Mouse (Mus musculus) brain, embryonic 14.5 days (tissue): Measurements from ENCODE around the gene Ncf2.

Experiments used
- CTCF ChIP-seq: fragments of 200-500 bp; IDR thresholded peaks from 2 replicates; pipeline ENCODE4 v1.5.1; 2012; ENCODE audit warnings: inconsistent platforms, mild to moderate bottlenecking, moderate library complexity, borderline replicate concordance; ENCODE audit not compliant: insufficient read depth, insufficient read length; ENCODE audit errors: extremely low read depth
- POLR2A ChIP-seq: fragments of 200-500 bp; IDR thresholded peaks from 2 replicates; pipeline ENCODE4 v1.6.1; 2012; ENCODE audit warnings: mild to moderate bottlenecking, inconsistent platforms, borderline replicate concordance; ENCODE audit not compliant: poor library complexity, insufficient read depth, insufficient read length, severe bottlenecking; ENCODE audit errors: extremely low read depth

DNA sequence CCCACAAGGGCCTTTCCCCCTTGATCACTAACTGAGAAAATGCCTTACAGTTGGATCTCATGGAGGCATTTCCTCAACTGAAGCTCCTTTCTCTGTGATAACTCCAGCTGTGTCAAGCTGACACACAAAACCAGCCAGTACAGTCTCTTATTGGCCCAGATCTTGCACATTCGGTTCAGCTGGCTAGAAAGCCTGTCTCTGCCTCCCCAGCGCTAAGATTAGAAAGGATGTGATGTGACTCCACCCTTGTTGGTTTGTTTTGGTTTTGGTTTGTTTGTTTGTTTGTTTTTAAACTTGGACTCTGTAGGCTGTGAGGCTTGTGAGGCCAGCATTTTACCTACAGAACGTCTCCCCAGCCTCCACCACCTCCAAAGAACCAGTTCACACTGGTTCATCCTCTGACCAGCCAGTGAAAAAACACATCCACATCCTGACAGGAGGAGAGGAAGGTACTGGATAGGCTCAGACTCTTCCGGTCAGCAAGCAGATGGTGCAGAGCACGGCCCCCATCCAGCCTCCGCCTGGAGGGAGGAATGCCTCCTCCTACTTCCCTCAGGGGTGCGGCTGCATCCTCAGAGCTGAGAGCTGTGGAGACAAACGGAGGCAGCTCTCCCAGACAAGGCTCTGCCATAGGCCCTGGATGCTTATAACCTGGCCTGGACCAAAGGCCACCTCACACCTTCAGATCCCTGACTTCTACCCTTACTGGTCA is 9.7 kb downstream of the Ncf2 start:
- TF ChIP-seq POLR2A = no peak
- TF ChIP-seq CTCF = no peak
